Mouse (Mus musculus): ENCODE results near the gene Abcb10. TPM values are rescaled to one million over a fixed set of nuclear protein-coding genes. Genes with fewer than 3 reads are reported as not detected.
"Not testable (repeated sequence)": the region's sequence is repeated elsewhere in the genome, so short reads cannot be mapped to it uniquely, and the experiment has no call there.

The Abcb10 gene
- total RNA-seq, 2 experiments from 2014 or later, result 15.3 to 17.3 TPM

DNA sequence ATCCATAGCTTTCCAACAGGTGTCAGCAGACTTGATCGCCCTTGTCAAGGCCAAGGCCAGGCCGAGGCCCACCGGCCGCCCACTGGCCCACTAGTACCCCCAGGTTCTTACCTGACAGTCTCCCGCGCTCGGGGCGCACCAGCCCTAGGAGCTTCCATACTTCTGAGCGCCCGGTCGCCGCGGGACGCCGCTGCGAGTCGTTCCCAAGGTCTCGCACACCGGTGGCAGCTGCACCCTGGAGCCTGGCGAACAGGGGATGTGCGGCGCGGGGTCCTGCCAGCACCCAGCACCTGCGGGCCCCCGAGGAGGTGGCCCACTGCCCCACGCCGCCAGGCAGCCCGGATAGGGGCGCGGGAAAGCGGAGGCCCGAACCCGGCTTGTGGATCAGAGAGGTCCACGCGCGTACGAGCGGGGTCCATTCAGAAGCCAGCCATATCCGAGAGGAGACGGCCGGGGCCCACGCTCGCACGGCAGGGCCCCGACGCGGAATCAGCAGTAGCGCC, 580 bp downstream of the Abcb10 start:
- peak in 1 of 2 experiments; percentile 27 for DNase-seq (ENCODE audit: low spot score in 2 of 2)

DNA sequence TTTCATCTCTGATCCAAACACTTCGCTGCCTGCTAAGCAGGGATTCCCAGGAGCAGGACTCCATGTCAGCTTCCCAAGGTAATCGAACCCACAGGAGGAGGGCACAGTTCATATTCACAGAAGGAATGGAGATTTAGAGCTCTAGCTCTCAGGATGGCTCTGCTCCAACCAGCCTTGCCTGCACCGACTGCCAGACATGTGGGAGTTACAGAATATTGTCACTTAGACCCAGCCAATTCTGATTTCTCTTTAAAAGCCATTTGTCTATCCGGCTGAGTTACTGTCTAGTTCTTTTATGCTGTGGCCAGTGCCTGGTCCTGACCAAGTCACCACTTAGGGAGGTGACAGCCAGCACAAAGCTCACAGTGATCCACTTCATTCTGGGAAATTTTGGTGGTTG, 1.2 kb downstream of the Abcb10 start:
- peak; percentile 53 to 73 for DNase-seq (ENCODE audit: low spot score in 2 of 2)

DNA sequence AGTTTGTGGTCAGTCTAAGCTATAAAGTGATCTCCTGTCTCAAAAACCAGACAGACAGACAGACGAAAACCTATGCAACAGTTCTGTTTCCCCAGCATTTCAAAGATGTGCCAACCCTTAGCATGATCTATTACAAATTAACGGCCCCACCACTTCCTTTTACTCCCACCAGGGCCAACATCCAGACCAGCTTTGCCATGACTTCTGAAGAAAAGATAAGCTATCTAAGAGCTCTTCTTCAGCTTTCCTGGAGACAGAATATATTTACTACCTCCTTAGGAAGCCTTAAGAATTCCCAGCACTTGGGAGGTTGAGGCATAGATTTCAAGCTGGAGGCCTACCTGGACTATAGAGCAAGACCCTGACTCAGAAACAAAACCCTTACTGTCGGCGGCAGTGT, 2.7 kb downstream of the Abcb10 start:
- DNase-seq (ENCODE audit: low spot score in 2 of 2), result no peak

DNA sequence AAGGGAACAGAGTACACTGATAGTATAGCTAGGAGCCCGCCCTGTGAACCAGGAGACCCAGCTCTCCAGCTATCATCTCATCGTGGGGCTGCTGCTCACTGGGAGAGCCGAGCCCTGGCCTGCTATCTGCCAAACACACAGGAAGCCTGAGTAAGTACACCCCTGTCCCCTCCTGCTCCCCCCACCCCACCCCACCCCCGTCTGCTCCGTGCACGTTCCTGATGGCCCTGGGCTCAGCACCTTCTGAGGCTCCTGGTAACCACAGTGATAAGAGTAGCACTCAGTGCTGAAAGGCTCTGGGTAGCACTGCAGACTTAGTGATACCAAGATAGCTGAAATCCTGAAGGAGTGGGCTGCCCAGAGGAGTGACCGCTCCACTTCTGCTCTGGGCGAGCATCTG, 4.0 kb downstream of the Abcb10 start:
- no peak for DNase-seq (ENCODE audit: low spot score in 2 of 2)

DNA sequence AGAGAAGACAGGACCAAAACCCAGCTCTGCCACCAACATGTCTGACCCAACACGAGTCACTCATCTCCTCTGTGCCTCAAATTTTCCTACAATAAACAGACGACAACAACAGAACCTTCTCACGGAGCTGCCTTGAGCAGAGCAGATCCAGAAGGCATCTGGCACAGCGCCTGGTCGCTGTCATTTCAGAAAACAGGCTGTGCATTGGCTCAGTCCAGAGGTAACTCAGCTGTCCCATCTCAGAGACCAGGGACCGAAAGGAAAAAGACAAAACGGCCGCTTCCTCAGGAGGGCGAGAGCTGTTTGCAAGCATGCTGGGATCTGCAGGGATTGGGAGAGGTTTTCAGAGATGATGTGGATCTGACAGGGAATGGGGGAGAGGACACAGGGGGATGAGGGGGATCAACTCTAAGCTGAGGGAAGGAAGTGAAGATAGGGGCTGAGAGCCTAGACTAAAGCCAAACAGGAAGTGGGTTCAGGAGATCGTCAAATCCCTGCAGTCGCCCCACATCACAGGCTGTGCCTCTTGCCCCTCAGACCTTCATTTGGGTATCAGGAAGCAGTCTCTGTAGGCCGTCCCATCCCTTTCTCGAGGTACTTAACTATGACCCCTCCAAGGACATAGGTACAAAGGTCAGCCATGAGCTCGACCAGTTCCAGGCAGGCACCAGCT, 4.6 kb downstream of the Abcb10 start:
- peak in 1 of 2 experiments; percentile 42 for DNase-seq (ENCODE audit: low spot score in 2 of 2)

DNA sequence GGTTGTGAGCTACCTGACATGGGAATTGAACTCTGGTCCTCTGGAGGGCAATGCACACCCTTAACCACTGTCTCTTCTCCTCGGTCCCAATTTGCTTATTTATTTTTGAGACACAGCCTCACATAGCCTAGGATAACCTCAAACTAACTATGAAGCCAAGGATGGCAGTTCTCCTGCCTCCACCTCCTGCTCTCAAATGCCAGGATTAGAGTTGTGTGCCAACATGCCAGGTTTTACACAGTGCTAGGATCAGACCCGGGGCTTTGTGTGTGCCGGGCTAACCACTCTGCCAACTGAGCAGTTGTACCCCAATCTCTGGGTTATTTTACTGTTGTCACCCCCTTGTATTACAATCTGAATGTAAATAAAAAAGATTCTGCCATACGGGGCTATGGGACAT, 5.4 kb downstream of the Abcb10 start:
- no peak for DNase-seq (ENCODE audit: low spot score in 2 of 2)

DNA sequence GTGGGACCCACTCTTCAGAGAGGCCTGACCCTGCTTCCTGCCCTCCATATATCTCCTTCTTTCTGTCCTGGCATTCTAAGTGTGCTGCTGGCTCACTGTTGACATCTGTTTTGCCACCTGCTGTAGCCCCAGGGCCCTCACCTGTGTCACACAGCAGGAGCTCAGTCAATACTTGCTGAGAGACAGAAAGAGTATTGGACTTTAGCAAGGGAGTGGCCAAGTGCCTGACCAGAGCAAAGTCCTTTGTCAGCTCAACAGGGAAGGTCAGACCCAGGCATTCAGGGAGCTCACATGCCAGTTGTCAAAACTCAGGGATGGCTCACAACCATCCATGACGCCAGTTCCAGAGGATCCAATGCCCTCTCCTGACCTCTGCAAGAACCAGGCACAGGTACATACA, 9.4 kb downstream of the Abcb10 start:
- DNase-seq (ENCODE audit: low spot score in 2 of 2), result no peak

DNA sequence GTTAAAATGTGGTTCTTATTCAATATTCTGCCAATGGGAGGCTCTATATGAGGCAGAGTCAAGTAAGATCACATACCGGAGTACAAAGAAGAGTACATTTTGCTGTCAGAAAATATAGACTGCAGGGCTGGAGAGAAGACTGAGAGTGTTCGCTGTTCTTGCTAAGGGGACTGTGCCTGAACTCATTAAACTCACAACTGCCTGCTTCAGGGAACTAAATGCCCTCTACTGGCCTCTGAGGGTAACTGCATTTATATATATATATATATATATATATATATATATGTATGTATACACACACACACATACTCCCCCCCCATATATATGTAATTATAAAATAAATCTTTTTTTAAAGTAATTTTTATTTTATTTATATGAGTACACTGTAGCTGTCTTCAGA, 16.0 kb downstream of the Abcb10 start:
- DNase-seq (ENCODE audit: low spot score in 2 of 2), result no peak

DNA sequence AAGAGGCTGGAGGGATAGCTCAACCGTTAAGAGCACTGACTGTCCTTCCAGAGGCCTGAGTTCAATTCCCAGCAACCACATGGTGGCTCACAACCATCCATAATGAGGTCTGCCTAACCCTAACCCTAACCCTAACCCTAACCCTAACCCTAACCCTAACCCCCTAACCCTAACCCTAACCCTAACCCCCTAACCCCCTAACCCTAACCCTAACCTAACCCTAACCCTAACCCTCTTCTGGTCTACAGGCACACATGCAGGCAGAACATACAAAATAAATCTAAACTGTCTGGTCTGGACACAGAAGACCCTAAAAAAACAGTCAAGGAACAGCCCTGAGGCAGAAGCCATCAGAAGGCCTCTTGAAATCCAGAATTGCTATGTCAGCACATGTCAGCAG, 21.6 kb downstream of the Abcb10 start:
- no peak for DNase-seq (ENCODE audit: low spot score in 2 of 2)

DNA sequence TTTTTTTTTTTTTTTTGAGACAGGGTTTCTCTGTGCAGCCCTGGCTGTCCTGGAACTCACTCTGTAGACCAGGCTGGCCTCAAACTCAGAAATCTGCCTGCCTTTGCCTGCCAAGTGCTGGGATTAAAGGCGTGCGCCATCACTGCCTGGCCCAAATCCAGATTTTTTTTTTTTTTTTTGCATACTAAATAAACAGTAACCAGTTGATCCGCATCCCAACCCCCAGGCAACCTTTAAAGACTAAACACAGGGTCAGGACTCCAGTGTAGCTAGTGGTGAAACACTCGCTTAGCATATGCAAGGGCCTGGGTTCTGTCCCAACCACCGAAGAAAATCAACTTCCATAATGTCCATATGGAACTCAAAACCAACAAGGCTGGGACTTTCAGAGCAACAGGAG, 22.4 kb downstream of the Abcb10 start:
- not testable (repeated sequence) for DNase-seq (ENCODE audit: low spot score in 2 of 2)

DNA sequence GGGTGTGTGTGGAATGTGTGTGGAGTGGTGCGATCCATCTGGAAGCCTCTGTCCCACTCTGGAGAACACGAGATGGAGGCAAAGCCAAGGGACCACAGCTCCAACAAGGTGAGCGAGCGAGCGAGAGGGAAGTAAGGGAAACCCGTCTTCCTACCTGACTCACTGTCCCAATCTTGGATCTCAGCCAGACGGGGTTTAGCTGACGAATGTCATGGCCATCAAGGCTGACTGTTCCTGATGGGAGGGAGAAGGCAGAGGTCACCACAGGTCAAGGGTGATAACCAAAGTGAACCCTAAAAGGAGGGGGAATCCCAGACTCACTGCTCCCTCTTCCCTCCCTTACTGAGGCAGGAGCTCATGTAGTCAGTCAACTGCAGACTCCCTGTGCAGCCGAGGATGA, 22.9 kb downstream of the Abcb10 start:
- no peak for DNase-seq (ENCODE audit: low spot score in 2 of 2)

DNA sequence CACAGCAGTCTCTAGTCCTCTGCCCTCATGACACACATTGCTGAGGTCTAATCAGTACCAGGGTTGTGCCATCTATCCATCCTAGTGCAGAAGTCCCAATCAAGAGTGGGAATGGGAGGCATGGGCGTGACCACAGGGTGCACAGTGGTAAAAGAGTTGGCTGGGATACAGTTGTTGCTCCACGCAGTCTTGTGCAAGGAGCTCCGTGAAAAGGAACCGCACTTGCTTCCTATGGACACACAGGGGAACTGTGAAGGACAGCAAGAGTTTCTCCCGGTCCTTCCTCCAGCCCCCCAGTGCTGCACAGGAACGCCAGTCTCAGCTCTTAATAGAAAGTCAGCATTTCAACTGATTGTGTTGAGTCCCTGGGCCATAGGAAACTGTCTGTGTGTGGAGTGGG, 23.4 kb downstream of the Abcb10 start:
- no peak for DNase-seq (ENCODE audit: low spot score in 2 of 2)

DNA sequence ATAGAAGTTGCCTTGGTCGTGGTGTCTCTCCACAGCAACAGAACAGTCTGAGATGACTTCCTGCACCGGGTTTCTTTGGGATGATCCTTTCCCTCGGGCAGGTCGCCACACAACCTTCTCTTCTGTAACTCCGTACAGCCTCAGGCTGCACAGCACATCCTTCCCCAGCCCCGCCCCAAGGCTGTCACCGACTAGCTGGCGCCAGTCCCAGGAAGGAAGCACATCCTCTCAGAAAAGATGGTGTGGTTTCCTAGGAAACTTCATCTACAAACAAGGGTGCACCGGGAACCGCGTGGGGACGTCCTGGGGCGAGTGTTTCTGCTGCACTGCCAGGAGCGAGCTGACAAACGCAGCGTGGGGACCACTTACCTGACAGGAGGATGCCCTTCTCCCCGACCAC, 24.8 kb downstream of the Abcb10 start:
- peak; percentile 37 to 44 for DNase-seq (ENCODE audit: low spot score in 2 of 2)

DNA sequence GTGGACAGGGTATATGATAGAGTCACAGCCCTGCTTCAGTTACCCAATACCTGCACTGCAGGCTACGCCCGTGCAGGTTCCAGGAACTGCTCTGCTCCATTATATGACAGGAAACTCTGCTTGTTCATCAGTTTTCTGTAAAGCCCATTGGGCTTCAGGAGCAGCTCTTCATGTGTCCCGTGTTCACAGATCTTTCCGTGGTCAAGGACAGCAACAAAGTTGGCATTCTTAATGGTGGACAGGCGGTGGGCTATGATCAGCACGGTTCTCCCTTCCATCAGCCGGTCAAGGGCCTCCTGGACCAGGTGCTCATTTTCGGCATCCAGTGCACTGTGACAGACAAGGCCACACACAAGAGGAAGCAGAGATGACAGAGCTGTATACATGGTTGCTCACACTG, 28.7 kb downstream of the Abcb10 start:
- no peak for DNase-seq (ENCODE audit: low spot score in 2 of 2)

DNA sequence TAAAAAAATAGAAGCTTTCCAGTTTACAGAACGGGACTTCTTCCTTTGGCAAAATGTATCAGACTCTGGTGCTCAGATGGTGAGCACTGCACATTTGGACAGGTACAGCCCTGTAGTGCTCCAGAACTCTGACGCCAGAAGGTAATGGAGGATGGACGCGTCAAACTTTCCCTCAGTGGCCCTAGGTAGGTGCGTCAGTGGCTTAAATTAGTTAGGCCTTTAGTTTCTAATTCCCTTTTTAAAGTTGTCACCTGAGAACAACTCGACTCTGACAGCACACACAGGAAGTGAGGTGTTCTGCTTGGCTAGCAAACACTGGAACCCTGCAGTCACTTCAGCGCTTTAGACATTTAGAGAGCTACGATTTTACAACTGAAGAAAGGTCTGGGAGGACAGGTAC, 29.2 kb downstream of the Abcb10 start:
- DNase-seq (ENCODE audit: low spot score in 2 of 2), result no peak

DNA sequence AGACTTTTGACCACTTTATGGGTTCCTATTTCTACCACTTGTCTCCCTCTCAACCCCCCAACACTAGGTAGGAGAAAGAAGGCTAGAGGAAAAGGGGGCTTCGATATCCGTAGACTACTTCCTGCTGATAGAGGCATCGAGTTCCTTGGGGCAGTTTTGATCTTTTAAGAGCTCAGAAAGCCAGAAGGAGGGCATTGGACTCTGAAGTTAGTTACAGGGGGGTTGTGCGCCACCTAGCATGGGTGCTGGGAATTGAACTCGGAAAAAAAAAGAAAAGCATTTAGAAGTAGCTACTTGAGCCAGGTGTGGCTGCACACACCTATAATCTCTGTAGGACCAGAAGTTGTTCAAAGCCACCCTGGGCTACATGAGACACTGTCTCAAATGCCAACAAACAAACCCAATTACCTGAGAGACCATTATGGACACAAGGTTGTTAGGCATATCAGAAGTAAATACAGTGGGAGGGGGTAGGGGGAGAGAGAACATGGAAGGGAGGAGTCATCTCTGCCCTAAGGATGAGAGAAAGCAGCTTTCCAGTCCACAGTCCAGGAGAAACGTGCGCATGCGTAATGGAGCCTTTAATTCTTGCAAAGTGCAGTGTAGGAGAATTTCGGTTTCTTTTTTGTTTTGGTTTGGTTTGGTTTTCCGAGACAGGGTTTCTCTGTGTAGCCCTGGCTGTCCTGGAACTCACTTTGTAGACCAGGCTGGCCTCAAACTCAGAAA, 32.7 kb downstream of the Abcb10 start:
- peak in 1 of 2 experiments; percentile 56 for DNase-seq (ENCODE audit: low spot score in 2 of 2)

DNA sequence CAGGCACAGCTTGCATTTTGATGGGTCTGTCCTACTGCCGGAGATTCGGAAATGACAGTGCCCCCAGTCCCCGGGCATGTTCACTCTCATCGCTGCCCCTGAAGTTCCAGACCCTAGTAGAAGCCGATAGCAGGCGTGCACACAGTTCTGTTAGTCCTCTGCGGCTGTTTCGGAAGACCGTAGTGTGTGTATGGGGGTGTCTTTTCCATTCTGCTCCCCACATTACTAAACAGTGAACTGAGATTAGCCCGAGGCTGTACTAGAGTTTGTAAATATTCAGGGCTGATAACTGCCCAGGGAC, 33.3 kb downstream of the Abcb10 start:
- DNase-seq (ENCODE audit: low spot score in 2 of 2), result no peak

DNA sequence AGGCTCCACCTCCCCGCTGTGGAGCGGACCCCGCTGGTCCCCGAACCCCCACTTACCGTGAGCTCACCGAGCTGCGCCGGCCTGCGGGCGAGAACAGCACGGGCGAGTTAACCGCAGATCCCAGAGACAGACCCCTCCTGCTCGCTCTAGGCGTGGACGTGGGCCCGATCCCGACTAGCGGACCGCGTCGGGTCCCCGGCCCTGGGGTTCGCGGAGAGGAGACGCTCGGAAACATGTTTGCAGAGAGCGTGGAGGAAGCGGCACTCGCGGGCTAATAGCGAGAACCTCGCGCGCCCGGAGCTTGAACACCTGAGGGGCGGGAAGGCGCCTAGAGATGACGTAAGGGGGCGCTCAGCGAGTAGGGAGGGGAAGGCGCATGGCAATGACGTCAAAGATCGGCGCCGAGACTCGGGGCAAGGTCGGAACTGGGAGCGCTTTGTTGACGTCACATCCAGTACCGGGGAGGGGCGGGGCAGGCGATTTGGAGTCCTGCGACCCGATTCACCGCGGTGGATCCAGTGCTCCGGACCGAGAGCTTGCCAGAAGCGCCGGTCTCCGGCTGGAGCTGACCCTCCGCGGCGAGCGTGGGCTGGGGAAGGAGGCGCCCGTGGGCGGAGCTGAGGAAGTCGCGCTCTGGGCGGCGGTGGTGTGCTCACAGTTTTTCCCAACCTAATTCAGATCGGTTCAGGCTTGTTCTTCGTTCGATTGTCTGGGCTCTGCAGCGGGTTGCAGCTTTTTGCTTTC, 33.8 kb downstream of the Abcb10 start, which contains the start of gene Nup133:
Nup133 (minus strand) TSS at position 324 of the 744 bp plus-strand sequence.
- peak; percentile 98 to 100 for DNase-seq (ENCODE audit: low spot score in 2 of 2)

DNA sequence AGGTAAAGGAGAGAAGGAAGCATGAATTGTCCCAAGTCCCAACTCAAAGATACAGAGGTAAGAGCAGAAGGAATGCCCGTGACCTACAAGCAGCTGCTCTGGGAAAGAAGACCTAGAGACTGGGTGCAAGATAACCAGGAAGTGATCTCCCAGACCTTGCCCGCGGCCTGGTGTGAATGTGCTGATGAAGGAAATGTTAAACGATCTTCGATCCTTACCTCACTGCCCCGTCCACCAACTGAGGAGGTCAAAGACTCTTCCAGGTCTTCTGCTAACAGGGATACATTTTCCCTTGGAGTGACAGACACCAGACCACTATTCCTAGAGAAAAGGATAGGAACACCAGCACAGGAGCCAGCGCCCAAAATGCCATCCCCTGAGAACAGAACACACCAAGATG, 53.9 kb downstream of the Abcb10 start:
- DNase-seq (ENCODE audit: low spot score in 2 of 2), result no peak

DNA sequence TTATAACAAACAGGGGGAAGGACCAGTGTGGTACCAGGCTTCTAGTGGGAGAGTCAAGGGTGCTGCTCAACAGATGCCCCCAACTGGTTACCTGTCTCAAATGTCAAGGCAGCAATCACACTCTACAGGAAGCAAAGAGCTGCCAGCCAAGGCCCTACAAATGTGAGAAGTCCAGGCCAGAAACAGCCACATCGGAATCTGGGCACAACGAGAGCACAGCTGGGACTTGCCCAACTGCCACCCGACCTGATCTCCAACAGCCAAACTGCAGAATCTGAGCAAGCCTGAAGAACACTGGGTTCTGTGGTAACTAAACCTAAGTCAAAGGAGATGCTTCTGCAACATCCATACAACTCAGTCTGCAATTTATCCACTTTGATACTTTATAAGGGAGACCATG, 57.3 kb downstream of the Abcb10 start:
- no peak for DNase-seq (ENCODE audit: low spot score in 2 of 2)

DNA sequence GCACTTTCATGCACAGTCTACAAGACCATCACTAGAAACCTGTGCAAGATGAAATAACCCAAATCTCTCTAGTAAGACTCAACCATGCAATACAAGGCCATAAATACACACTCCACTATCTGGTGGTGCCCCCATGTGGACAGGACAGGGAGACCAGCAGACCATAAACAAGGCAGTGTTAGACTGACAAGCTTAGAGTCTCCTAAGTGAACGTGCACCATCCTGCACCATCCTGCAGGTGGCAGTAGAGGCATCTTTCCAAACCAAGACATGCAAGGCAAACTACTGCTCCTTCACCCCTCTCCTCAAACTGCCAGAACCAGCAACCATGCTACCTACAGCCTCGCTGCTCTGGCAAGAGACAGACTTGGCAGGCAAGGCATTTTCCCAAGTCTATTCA, 58.2 kb downstream of the Abcb10 start:
- DNase-seq (ENCODE audit: low spot score in 2 of 2), result peak; percentile 64 to 89

DNA sequence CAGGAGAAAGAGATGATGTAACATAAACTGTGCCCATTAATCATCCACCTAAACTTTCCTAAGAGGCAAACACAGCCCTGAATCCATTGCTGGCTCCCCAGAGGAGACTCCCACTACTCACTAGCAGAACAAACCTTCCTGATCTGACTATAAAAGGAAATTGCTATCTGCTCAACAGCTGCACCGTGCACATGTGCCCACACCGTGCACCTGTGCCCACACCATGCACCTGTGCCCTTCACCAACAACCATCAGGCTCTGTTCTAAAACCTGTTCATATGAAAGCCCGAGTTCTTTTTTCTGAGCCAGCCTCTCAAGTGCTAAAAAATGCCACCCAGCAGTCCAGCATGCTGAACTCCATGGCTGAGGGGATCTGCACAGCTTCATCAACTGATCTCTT, 68.3 kb downstream of the Abcb10 start:
- DNase-seq (ENCODE audit: low spot score in 2 of 2), result no peak
